Mouse (Mus musculus): Measurements from ENCODE around the gene Cacna2d3. TPM values are rescaled to one million over a fixed set of nuclear protein-coding genes. Genes with fewer than 3 reads are reported as not detected.

The Cacna2d3 gene
- total and polyA plus RNA-seq, 3 experiments, result not detected

DNA sequence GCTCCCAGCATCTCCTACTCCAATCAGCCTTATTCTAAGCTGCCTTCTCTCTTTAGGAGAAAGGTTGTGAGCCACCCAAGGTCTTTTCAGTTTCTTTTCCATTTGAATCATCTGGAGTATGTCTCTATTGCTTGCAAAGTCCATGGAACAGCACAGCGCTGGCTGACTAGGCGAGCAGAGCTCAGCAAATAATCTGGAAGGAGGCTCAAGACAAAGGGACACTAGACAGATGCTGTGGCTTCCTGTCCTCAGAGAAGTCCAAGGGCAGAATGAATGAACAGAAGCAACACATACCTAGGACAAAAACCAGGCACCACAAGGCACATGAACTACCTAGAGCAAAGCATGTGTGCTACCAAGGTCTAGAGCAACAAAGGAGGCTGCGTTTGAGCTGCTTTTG, 328.8 kb downstream of the Cacna2d3 start:
- Histone ChIP-seq H3K4me1 (ENCODE audit: control insufficient read depth in 1 of 2, insufficient read depth in 2 of 2, low read length in 2 of 2) (no peaks in the 10 kb centered on the region), H3K36me3 (ENCODE audit: control insufficient read depth in 1 of 2, insufficient read depth in 2 of 2, low read length in 2 of 2) (no peaks in the 10 kb centered on the region), H3K27me3 (ENCODE audit: control insufficient read depth in 1 of 2, insufficient read depth in 2 of 2, low read length in 2 of 2) (no peaks in the 10 kb centered on the region), H3K9ac (ENCODE audit: control insufficient read depth, low read depth, low read length, poor library complexity, severe bottlenecking) (no peak overlapping the region), H3K27ac (ENCODE audit: control insufficient read depth, low read depth, low read length) (no peak overlapping the region), H3K4me3 (ENCODE audit: control insufficient read depth in 1 of 2, insufficient read depth in 1 of 2, low read depth in 2 of 2, low read length in 2 of 2) (no peak overlapping the region), H3K79me2 (ENCODE audit: control insufficient read depth, insufficient read depth, low read length, poor library complexity) (no peaks in the 10 kb centered on the region), H3K9me3 (replicated peaks; ENCODE audit: insufficient read depth, low read length) (no peaks in the 10 kb centered on the region)
- no peak for DNase-seq (ENCODE audit: low read depth, low spot score)
- no peak for TF ChIP-seq ELF1 (IDR thresholded peaks at IDR 0.05; ENCODE audit: low read depth, low read length)
- TF ChIP-seq MYC (IDR thresholded peaks at IDR 0.05; ENCODE audit: low read depth, low read length), result no peak
- TF ChIP-seq EP300 (IDR thresholded peaks at IDR 0.05; ENCODE audit: low read depth in 1 of 2, low read length in 2 of 2), result no peak
- no peak for TF ChIP-seq MXI1 (IDR thresholded peaks at IDR 0.05; ENCODE audit: low read depth, low read length)
- no peak for TF ChIP-seq TCF12 (IDR thresholded peaks at IDR 0.05; ENCODE audit: low read depth, low read length)
- no peak for TF ChIP-seq NRF1 (IDR thresholded peaks at IDR 0.05; ENCODE audit: insufficient read depth, low read depth, low read length, poor library complexity, severe bottlenecking)
- TF ChIP-seq GATA1 (IDR thresholded peaks at IDR 0.05; ENCODE audit: low read depth, low read length), result no peak
- TF ChIP-seq ZNF384 (IDR thresholded peaks at IDR 0.05; ENCODE audit: low read depth, low read length), result no peak
- no peak for TF ChIP-seq JUND (IDR thresholded peaks at IDR 0.05; ENCODE audit: low read depth, low read length)
- TF ChIP-seq MAFK (IDR thresholded peaks at IDR 0.05; ENCODE audit: borderline replicate concordance, low read depth, low read length), result no peak
- TF ChIP-seq CHD1 (IDR thresholded peaks at IDR 0.05; ENCODE audit: low read depth, low read length), result no peak

DNA sequence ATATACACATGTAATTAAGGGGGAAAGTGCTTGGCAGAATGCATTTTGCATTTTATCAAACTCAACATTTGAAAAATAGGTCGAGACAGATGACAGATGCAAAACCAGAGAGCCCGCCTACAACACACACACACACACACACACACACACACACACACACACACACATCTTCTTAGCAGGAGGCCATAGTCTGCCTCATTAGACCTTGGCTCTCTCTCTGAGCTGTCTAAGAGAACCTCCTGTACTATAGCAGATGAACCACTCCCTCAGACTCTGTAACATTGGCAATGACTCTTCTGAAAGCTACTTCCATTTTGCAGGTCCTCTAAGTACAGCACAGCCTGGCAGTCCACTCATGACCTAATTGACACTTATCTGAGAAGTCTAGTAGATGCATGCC, 330.2 kb downstream of the Cacna2d3 start:
- Histone ChIP-seq H3K4me3 (ENCODE audit: control insufficient read depth in 1 of 2, insufficient read depth in 1 of 2, low read depth in 2 of 2, low read length in 2 of 2) (no peak overlapping the region), H3K36me3 (ENCODE audit: control insufficient read depth in 1 of 2, insufficient read depth in 2 of 2, low read length in 2 of 2) (no peaks in the 10 kb centered on the region), H3K9ac (ENCODE audit: control insufficient read depth, low read depth, low read length, poor library complexity, severe bottlenecking) (no peak overlapping the region), H3K27me3 (ENCODE audit: control insufficient read depth in 1 of 2, insufficient read depth in 2 of 2, low read length in 2 of 2) (no peaks in the 10 kb centered on the region), H3K27ac (ENCODE audit: control insufficient read depth, low read depth, low read length) (no peak overlapping the region), H3K79me2 (ENCODE audit: control insufficient read depth, insufficient read depth, low read length, poor library complexity) (no peaks in the 10 kb centered on the region), H3K4me1 (ENCODE audit: control insufficient read depth in 1 of 2, insufficient read depth in 2 of 2, low read length in 2 of 2) (no peaks in the 10 kb centered on the region), H3K9me3 (replicated peaks; ENCODE audit: insufficient read depth, low read length) (no peaks in the 10 kb centered on the region)
- TF ChIP-seq ETS1 (IDR thresholded peaks at IDR 0.05; ENCODE audit: low read depth, low read length) (no peak), CHD2 (IDR thresholded peaks at IDR 0.05; ENCODE audit: low read length) (no peak), EP300 (IDR thresholded peaks at IDR 0.05; ENCODE audit: low read depth in 1 of 2, low read length in 2 of 2) (no peak), POLR2AphosphoS5 (IDR thresholded peaks at IDR 0.05; ENCODE audit: borderline replicate concordance, low read depth, low read length) (no peak), MEF2A (IDR thresholded peaks at IDR 0.05; ENCODE audit: extremely low read depth, insufficient replicate concordance, low read depth, low read length, poor library complexity, severe bottlenecking) (no peak), SIN3A (IDR thresholded peaks at IDR 0.05; ENCODE audit: low read length) (no peak), MAFK (IDR thresholded peaks at IDR 0.05; ENCODE audit: borderline replicate concordance, low read depth, low read length) (no peak)
- DNase-seq (ENCODE audit: low read depth, low spot score), result no peak

All from MEL (cell line).